Mouse (Mus musculus): Measurements from ENCODE around the gene Slc4a1. TPM values are rescaled to one million over a fixed set of nuclear protein-coding genes. Genes with fewer than 3 reads are reported as not detected.

Slc4a1 gene
- total and polyA plus RNA-seq, 3 experiments, result 0.42 to 10.3 (median 4.4) TPM

DNA sequence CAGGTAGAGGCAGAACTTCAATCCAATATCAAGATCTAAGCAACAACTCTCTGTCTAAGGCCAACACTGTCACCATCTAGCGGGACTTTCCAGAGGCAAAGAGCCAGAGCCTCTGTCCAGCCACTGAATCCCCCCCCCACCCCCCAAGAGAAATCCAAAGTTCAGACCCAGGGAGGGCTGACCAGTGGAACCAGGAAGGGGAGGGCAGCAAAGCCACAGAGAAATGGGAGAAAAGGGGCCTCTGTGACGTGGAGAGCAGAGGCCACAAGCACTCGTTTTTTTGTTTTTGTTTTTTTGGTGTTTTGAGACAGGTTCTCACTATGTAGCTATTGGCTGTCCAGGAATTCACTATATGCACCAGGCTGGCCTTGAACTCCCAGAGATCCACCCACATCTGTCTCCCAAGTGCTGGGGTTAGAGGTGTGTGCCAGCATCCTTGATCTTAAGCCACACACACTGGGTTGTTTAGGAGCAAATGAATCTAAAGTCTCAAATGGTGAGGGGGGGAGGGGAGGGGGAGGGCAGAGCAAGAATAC lies 43.9 kb upstream of the Slc4a1 start:
- intact Hi-C loops (cut with DNase I), result loop anchor here (1.0 to 2.0 kb wide), 2 partner anchors 113 to 161 kb away; partner anchors contain the start of gene BC030867
- no peak for TF ChIP-seq CTCF (IDR thresholded peaks at IDR 0.05)
- TF ChIP-seq POLR2A (IDR thresholded peaks at IDR 0.05; ENCODE audit: insufficient read depth, low read depth, low read length), result no peak
- no peak for TF ChIP-seq EP300 (IDR thresholded peaks at IDR 0.05; ENCODE audit: insufficient read depth, low read depth, low read length)
- no peaks in the 10 kb centered on the region for H3K36me3 ChIP-seq (ENCODE audit: control insufficient read depth, insufficient read depth, low read length)
- no peaks in the 10 kb centered on the region for H3K27me3 ChIP-seq (ENCODE audit: control insufficient read depth, insufficient read depth, low read length)
- H3K4me1 ChIP-seq (ENCODE audit: control insufficient read depth, insufficient read depth, low read length), result peaks cover 5% of the 10 kb centered on the region
- no peak for DNase-seq
- 81% methylated on average over 3 of the region's 3 CpGs for WGBS
- no peak overlapping the region for H3K9ac ChIP-seq (ENCODE audit: low read depth, low read length)
- H3K4me3 ChIP-seq, result no peak overlapping the region
- H3K27ac ChIP-seq, result no peak overlapping the region
- H3K79me2 ChIP-seq (replicated peaks; ENCODE audit: control insufficient read depth, insufficient read depth, low read length), result no peaks in the 10 kb centered on the region

DNA sequence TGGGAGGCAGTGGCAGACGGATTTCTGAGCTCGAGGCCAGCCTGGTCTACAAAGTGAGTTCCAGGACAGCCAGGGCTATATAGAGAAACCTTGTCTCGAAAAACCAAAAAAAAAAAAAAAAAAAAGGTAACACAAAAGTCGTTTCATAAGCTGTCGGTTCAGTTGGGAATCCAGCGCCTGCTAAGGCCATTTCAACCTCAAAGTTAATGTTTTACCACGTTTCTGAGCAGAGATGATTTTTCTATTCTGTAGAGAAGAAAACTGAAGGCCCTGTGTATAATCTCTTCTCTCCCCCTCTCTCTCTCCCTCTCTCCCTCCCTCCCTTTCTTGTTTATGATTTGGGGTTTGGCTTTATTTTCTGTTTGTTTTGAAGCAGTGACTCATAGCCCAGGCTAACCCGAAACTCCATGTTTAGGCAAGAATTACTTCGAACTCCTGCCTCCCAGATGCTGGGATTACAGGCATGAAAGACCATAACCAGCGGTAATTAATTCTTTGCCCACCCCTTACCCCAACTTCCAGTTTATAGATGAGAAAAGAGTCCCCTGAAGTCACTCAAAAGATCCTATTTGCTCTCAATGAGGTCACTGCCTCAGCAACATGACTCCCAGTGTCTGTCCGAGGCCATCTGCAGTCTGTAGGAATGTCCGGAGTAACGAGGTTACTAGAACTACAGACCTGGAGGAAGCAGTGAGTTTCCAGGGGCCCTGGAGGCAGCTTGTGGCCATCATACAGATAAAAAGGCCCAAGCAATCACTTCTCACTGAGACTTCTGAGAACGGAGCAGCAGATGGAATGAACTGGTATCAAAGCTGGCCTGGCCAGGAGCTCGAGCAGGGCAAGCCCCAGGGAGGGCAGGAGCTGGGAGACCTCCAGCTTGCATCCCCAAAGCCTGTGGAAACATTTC lies 43.1 kb upstream of the Slc4a1 start:
- H3K27ac ChIP-seq, result peak overlapping the region; percentile 98
- H3K4me1 ChIP-seq (ENCODE audit: control insufficient read depth, insufficient read depth, low read length), result peaks cover 5% of the 10 kb centered on the region
- intact Hi-C loops (cut with DNase I), result loop anchor here (1.0 kb wide), 1 partner anchor 112 kb away; no protein-coding TSS in a partner anchor
- 45% methylated on average over 15 of the region's 15 CpGs for WGBS
- no peak for DNase-seq
- no peaks in the 10 kb centered on the region for H3K27me3 ChIP-seq (ENCODE audit: control insufficient read depth, insufficient read depth, low read length)
- TF ChIP-seq CTCF (IDR thresholded peaks at IDR 0.05) (no peak), POLR2A (IDR thresholded peaks at IDR 0.05; ENCODE audit: insufficient read depth, low read depth, low read length) (no peak), EP300 (IDR thresholded peaks at IDR 0.05; ENCODE audit: insufficient read depth, low read depth, low read length) (no peak)
- H3K9ac ChIP-seq (ENCODE audit: low read depth, low read length), result peak overlapping the region; percentile 54; the same call in 1 of the 2 replicates
- no peaks in the 10 kb centered on the region for H3K36me3 ChIP-seq (ENCODE audit: control insufficient read depth, insufficient read depth, low read length)
- no peaks in the 10 kb centered on the region for H3K79me2 ChIP-seq (replicated peaks; ENCODE audit: control insufficient read depth, insufficient read depth, low read length)
- peak overlapping the region; percentile 44 for H3K4me3 ChIP-seq

DNA sequence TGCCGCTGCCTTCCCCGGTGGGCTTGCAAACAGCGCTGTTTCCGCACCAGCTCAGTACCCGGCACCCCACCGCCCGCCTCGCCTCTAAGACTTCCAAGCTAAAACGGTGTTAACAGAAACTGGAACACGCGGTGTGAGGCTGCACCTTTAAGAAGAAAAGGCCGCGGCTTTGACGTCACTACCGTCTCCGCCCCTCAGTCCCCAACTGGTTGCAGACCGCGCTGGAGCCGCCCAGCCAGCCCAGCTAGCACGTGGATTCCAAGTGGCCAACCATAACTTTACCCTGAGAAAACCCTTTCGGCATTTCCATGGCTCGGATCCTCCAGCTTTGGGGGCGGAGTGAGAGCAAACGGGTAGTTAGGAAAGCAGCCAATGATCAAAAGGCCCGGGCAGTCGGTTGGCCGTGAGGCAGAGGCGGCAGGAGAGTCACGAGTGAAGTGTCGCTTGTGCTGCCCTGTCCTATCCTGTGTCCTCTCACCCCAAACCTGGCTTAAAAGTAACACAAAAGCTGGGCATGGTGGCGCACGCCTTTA lies 42.4 kb upstream of the Slc4a1 start:
- no peaks in the 10 kb centered on the region for H3K27me3 ChIP-seq (ENCODE audit: control insufficient read depth, insufficient read depth, low read length)
- peaks cover 5% of the 10 kb centered on the region for H3K4me1 ChIP-seq (ENCODE audit: control insufficient read depth, insufficient read depth, low read length)
- H3K9ac ChIP-seq (ENCODE audit: low read depth, low read length), result peak overlapping the region; percentile 54
- peak overlapping the region; percentile 71 for H3K4me3 ChIP-seq
- WGBS, result under 1% methylated on average over 32 of the region's 32 CpGs
- DNase-seq, result peak; percentile 96 to 98
- H3K27ac ChIP-seq, result peak overlapping the region; percentile 98
- no peak for TF ChIP-seq CTCF (IDR thresholded peaks at IDR 0.05)
- peak; percentile 85 for TF ChIP-seq POLR2A (IDR thresholded peaks at IDR 0.05; ENCODE audit: insufficient read depth, low read depth, low read length)
- TF ChIP-seq EP300 (IDR thresholded peaks at IDR 0.05; ENCODE audit: insufficient read depth, low read depth, low read length), result peak; percentile 88
- no peaks in the 10 kb centered on the region for H3K79me2 ChIP-seq (replicated peaks; ENCODE audit: control insufficient read depth, insufficient read depth, low read length)
- intact Hi-C loops (cut with DNase I), result no loop called here
- H3K36me3 ChIP-seq (ENCODE audit: control insufficient read depth, insufficient read depth, low read length), result no peaks in the 10 kb centered on the region

DNA sequence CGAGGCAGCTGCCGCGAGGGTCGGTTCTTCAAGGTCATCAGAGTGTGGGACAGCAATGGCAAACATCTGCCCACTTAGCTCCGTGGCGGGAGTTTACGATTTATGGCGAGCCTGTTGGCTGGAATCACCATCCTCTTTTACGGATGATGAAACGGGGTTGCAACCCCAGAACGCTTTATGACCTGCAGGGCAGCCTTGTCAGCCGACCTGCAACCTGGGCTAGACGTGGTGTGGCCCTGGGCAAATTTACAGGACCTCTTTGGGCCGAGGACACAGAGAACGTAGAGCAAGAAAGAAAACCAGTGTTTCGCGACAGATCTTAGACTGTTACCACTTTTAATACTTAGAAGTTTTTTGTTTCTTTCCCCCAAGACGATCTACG lies 41.8 kb upstream of the Slc4a1 start, which contains the start of gene Slc25a39:
TSS of gene Slc25a39 (minus strand) at position 113 of the 382 bp plus-strand sequence.
- Histone ChIP-seq H3K27me3 (ENCODE audit: control insufficient read depth, insufficient read depth, low read length) (no peaks in the 10 kb centered on the region), H3K36me3 (ENCODE audit: control insufficient read depth, insufficient read depth, low read length) (no peaks in the 10 kb centered on the region), H3K79me2 (replicated peaks; ENCODE audit: control insufficient read depth, insufficient read depth, low read length) (no peaks in the 10 kb centered on the region), H3K4me3 (peak within 1 kb of the TSS; percentile 71), H3K4me1 (ENCODE audit: control insufficient read depth, insufficient read depth, low read length) (peaks cover 5% of the 10 kb centered on the region), H3K27ac (peak within 1 kb of the TSS; percentile 98), H3K9ac (ENCODE audit: low read depth, low read length) (peak within 1 kb of the TSS; percentile 92)
- TF ChIP-seq CTCF (IDR thresholded peaks at IDR 0.05) (0 out of 2 replicates have a peak, but pooled peaks have one; percentile 0), POLR2A (IDR thresholded peaks at IDR 0.05; ENCODE audit: insufficient read depth, low read depth, low read length) (no peak), EP300 (IDR thresholded peaks at IDR 0.05; ENCODE audit: insufficient read depth, low read depth, low read length) (no peak)
- WGBS, result 1% methylated on average over 19 of the region's 19 CpGs
- no peak for DNase-seq
- intact Hi-C loops (cut with DNase I), result loop anchor here (1.0 kb wide), 2 partner anchors 22 to 92 kb away; partner anchors contain the start of gene Grn

DNA sequence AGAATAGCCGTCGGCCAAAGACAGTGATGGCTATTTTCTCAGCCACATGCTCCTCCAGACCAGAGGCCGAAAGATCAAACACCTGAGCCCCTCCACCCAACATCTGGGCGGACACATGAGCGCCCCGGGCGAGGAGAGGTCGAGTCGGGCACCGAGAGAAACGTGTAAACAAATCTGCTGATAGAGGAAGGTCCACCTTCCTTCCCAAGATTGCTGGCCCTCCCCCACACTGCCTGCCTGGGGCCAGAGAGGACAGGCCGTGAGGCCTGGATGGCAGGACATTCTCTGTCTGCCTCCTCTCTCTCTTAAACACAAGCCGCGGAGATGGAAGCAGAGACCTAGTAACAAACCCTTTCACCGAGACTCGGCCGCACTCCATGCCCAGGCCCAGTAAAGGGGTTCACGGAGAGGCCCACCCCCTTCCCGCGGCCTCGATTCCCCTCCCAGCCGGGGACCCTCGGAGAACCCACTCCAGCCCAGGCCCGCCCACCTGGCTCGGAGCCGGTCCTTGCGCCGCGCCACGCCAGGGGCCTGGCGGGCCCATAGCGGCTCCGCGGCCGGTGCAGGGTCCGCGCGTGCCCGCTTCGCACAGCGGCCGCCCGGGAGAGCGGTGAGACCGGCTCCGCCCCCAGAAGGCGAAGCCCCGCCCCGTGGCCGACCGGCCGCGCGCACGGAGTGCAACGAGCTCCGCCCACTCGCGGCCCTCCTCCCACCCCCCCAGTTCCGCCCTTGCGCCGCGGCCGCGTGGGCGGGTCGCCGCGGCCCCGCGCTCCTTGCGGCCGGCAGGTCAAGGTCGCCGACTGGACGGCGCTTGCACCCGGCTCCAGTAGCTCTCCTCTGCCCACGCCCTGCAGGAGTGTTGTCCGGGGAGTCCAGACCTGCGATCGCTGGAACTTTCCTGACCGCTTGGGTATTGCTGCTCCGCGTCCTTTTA lies 41.2 kb upstream of the Slc4a1 start:
- Histone ChIP-seq H3K36me3 (ENCODE audit: control insufficient read depth, insufficient read depth, low read length) (no peaks in the 10 kb centered on the region), H3K27ac (peak overlapping the region; percentile 98), H3K4me3 (peak overlapping the region; percentile 71), H3K9ac (ENCODE audit: low read depth, low read length) (peak overlapping the region; percentile 92), H3K27me3 (ENCODE audit: control insufficient read depth, insufficient read depth, low read length) (no peaks in the 10 kb centered on the region), H3K79me2 (replicated peaks; ENCODE audit: control insufficient read depth, insufficient read depth, low read length) (no peaks in the 10 kb centered on the region), H3K4me1 (ENCODE audit: control insufficient read depth, insufficient read depth, low read length) (peaks cover 5% of the 10 kb centered on the region)
- WGBS, result under 1% methylated on average over 85 of the region's 85 CpGs
- intact Hi-C loops (cut with DNase I), result loop anchor here (1.0 kb wide), 2 partner anchors 23 to 91 kb away; partner anchors contain the start of gene Grn
- DNase-seq, result peak; percentile 96 to 97
- TF ChIP-seq POLR2A (IDR thresholded peaks at IDR 0.05; ENCODE audit: insufficient read depth, low read depth, low read length) (peak; percentile 79), EP300 (IDR thresholded peaks at IDR 0.05; ENCODE audit: insufficient read depth, low read depth, low read length) (0 out of 2 replicates have a peak, but pooled peaks have one; percentile 64), CTCF (IDR thresholded peaks at IDR 0.05) (no peak; the same call in 1 of the 2 replicates)

All from heart, adult 2 months (tissue).